Mouse (Mus musculus) liver, postnatal 0 days (tissue): ENCODE measurements around the gene Cfhr1. TPM values are rescaled to one million over a fixed set of nuclear protein-coding genes. Genes with fewer than 3 reads are reported as not detected.
A peak's percentile ranks its signal among the peaks of the same experiment; 100 is the strongest.

Source experiments
- ATAC-seq: fragments of 200-750 bp; cut with Nextera tagmentation; 2 replicates; pipeline ENCODE4 v1.8.0; 2017; ENCODE audit warnings: mild to moderate bottlenecking, moderate library complexity
- DNase-seq: peaks from one replicate; pipeline ENCODE4 v3.0.0-alpha.2; 2016
- H3K27ac ChIP-seq: fragments of 300-500 bp; sonication (generic); 2 replicates; pipeline ENCODE4 v1.5.1; 2014; ENCODE audit warnings: antibody characterized with exemption, moderate library complexity, mild to moderate bottlenecking, low read depth
- H3K27me3 ChIP-seq: fragments of 300-500 bp; sonication (generic); 2 replicates; pipeline ENCODE4 v1.6.1; 2014; ENCODE audit warnings: low read length, control low read depth, mixed read lengths; ENCODE audit not compliant: insufficient read depth
- H3K36me3 ChIP-seq: fragments of 300-500 bp; sonication (generic); replicated peaks from 2 replicates; pipeline ENCODE4 v1.6.1; 2014; ENCODE audit warnings: mild to moderate bottlenecking, control low read depth, low read length, moderate library complexity, mixed read lengths; ENCODE audit not compliant: insufficient read depth
- H3K4me1 ChIP-seq: fragments of 300-500 bp; sonication (generic); 2 replicates; pipeline ENCODE4 v1.6.1; 2014; ENCODE audit warnings: antibody characterized with exemption, mild to moderate bottlenecking, control low read depth; ENCODE audit not compliant: insufficient read depth
- H3K4me2 ChIP-seq: fragments of 300-500 bp; sonication (generic); 2 replicates; pipeline ENCODE4 v1.6.1; 2014; ENCODE audit warnings: low read depth, mild to moderate bottlenecking, low read length, moderate library complexity, mixed read lengths
- H3K4me3 ChIP-seq: fragments of 300-500 bp; sonication (generic); 2 replicates; pipeline ENCODE4 v1.5.1; 2014; ENCODE audit warnings: low read depth, low read length
- H3K9ac ChIP-seq: fragments of 300-500 bp; sonication (generic); replicated peaks from 2 replicates; pipeline ENCODE4 v1.6.1; 2014; ENCODE audit warnings: mild to moderate bottlenecking, moderate library complexity
- H3K9me3 ChIP-seq: fragments of 300-500 bp; sonication (generic); 2 replicates; pipeline ENCODE4 v1.6.1; 2016; ENCODE audit warnings: mild to moderate bottlenecking, control low read depth, low read length, mixed read lengths
- CTCF ChIP-seq: sonication (generic); IDR thresholded peaks from 2 replicates; pipeline ENCODE4 v1.5.1; 2016; ENCODE audit warnings: antibody characterized with exemption, low read depth
- EP300 ChIP-seq: IDR thresholded peaks from 2 replicates; pipeline ENCODE4 v1.6.1; 2016; ENCODE audit warnings: antibody characterized with exemption, low read depth, mild to moderate bottlenecking
- WGBS: fragments of 180-500 bp; shearing (Covaris S2); extraction: QIAGEN DNeasy Blood & Tissue Kit; methylation state at CpG from one replicate; pipeline ENCODE4 v1.1.7; 2014; ENCODE audit not compliant: insufficient replicate concordance; 5-methylcytosine and 5-hydroxymethylcytosine counted together
- polyA plus RNA-seq: library from polyadenylated mRNA; unstranded; fragments of >200 nt; fragmentation: Nextera tagmentation; extraction: Ambion mirVana; gene quantifications from 2 replicates; pipeline ENCODE4 v1.2.1, GENCODE M21; 2015

The Cfhr1 gene
- polyA plus RNA-seq, result 37.2 and 46.0 TPM in 2 replicates

DNA sequence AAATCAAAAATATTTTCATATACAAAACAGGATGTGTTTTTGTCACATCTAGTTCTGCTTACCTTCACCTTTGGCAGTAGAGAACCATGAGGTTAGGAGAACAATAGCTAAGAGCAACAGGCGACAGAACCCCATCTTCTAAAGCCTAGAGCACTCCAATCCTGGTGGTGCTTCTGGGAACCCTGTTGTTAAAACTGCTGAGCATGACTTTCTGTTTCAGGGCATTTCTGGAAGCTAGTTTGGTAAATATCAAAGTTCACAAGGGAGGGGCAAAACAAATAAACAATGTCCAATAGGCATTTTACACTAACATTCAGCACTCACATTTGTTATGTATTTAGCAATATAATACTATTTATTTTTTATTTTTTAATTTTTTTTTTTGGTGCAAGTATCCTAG lies at the start of gene Cfhr1:
Gene Cfhr1 (minus strand): TSS at position 249 of the 400 bp plus-strand sequence.
- no peaks in the 10 kb centered on the region for H3K36me3 ChIP-seq
- DNase-seq (peak; percentile 11), ATAC-seq (peak; percentile 87)
- TF ChIP-seq EP300 (0 out of 2 replicates have a peak, but pooled peaks have one; percentile 36), CTCF (no peak)
- no peak within 1 kb of the TSS for H3K9ac ChIP-seq
- no peak within 1 kb of the TSS for H3K4me3 ChIP-seq
- H3K4me2 ChIP-seq, result no peak within 1 kb of the TSS
- peak within 1 kb of the TSS; percentile 51; the same call in 1 of the 2 replicates for H3K27ac ChIP-seq
- H3K4me1 ChIP-seq, result no peaks in the 10 kb centered on the region
- 36% methylated on average over 1 of the region's 1 CpGs for WGBS
- H3K27me3 ChIP-seq, result no peaks in the 10 kb centered on the region
- H3K9me3 ChIP-seq, result no peaks in the 10 kb centered on the region

GRCm38 (mm10) chr1:139551311-139551710 lies 8.8 kb downstream of the Cfhr1 start:
- TF ChIP-seq EP300, result no peak
- TF ChIP-seq CTCF, result no peak
- ATAC-seq (peak; percentile 62), DNase-seq (no peak)
- Histone ChIP-seq H3K9ac (no peak overlapping the region), H3K27ac (no peak overlapping the region), H3K4me2 (no peak overlapping the region), H3K9me3 (no peaks in the 10 kb centered on the region), H3K4me3 (no peak overlapping the region), H3K36me3 (no peaks in the 10 kb centered on the region), H3K4me1 (no peaks in the 10 kb centered on the region), H3K27me3 (no peaks in the 10 kb centered on the region)
- 64% methylated on average over 1 of the region's 1 CpGs for WGBS

GRCm38 (mm10) chr1:139548536-139548935 lies 11.5 kb downstream of the Cfhr1 start:
- peak; percentile 74 for ATAC-seq
- DNase-seq, result no peak
- Histone ChIP-seq H3K4me3 (no peak overlapping the region), H3K36me3 (no peaks in the 10 kb centered on the region), H3K9me3 (no peaks in the 10 kb centered on the region), H3K4me2 (no peak overlapping the region), H3K9ac (no peak overlapping the region), H3K27ac (no peak overlapping the region; the same call in 1 of the 2 replicates), H3K27me3 (no peaks in the 10 kb centered on the region), H3K4me1 (no peaks in the 10 kb centered on the region)
- TF ChIP-seq CTCF (no peak), EP300 (peak; percentile 74)
- WGBS, result 42% methylated on average over 1 of the region's 1 CpGs

DNA sequence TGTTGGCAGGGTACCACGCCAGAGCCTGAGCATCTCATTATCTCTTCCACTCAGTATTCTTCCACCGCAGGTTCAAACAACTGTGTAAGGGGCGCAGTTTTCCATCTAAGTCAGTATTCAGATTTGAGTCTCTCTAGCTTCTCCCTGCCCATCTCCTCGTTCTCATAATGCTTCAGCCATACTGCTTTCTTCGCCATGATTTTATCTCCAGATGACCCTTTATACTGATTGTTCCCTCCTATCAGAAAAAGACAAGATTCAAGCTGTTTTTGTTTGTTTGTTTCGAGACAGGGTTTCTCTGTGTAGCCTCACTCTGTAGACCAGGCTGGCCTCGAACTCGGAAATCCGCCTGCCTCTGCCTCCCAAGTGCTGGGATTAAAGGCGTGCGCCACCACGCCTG lies 45.5 kb downstream of the Cfhr1 start:
- H3K4me2 ChIP-seq, result no peak overlapping the region
- no peaks in the 10 kb centered on the region for H3K4me1 ChIP-seq
- no peaks in the 10 kb centered on the region for H3K27me3 ChIP-seq
- peaks cover 6% of the 10 kb centered on the region; the same call in 1 of the 2 replicates for H3K36me3 ChIP-seq
- 82% methylated on average over 12 of the region's 12 CpGs for WGBS
- H3K27ac ChIP-seq, result no peak overlapping the region
- no peaks in the 10 kb centered on the region for H3K9me3 ChIP-seq
- no peak overlapping the region for H3K9ac ChIP-seq
- no peak for DNase-seq
- no peak for ATAC-seq
- H3K4me3 ChIP-seq, result no peak overlapping the region
- TF ChIP-seq CTCF (no peak), EP300 (no peak)

GRCm38 (mm10) chr1:139501258-139501752 lies 58.8 kb downstream of the Cfhr1 start, which contains the start of gene F13b:
F13b (plus strand) TSS chr1:139501702.
- H3K4me1 ChIP-seq, result no peaks in the 10 kb centered on the region; the same call in 1 of the 2 replicates
- no peaks in the 10 kb centered on the region for H3K27me3 ChIP-seq
- no peaks in the 10 kb centered on the region for H3K9me3 ChIP-seq
- H3K4me2 ChIP-seq, result peak within 1 kb of the TSS; percentile 52
- DNase-seq (no peak), ATAC-seq (peak; percentile 93)
- WGBS, result 52% methylated on average over 3 of the region's 3 CpGs
- no peak within 1 kb of the TSS for H3K9ac ChIP-seq
- TF ChIP-seq CTCF, result no peak
- TF ChIP-seq EP300, result 0 out of 2 replicates have a peak, but pooled peaks have one; percentile 15
- peak within 1 kb of the TSS; percentile 86 for H3K27ac ChIP-seq
- H3K4me3 ChIP-seq, result peak within 1 kb of the TSS; percentile 35
- H3K36me3 ChIP-seq, result no peaks in the 10 kb centered on the region

DNA sequence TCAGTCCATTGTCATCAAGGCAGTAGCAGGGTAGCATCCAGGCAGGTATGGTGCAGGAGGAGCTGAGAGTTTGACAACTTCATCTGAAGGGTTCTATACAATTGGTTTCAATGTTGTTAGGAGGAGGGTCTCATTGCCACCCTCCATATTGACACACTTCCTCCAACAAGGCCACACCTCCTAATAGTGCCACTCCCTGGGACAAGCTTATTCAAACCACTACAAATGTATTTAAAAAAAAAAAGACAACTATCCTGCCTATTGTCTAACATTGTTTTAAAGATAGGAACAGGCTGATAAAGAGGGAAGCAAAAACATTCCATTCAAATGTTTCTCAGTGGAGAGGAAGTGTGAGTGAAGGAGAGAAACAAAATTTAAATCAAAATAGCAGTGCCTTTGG lies 60.3 kb downstream of the Cfhr1 start:
- no peaks in the 10 kb centered on the region; the same call in 1 of the 2 replicates for H3K4me1 ChIP-seq
- H3K4me2 ChIP-seq, result no peak overlapping the region
- no peak overlapping the region for H3K27ac ChIP-seq
- no peaks in the 10 kb centered on the region for H3K27me3 ChIP-seq
- H3K9ac ChIP-seq, result no peak overlapping the region
- ATAC-seq (no peak), DNase-seq (no peak)
- H3K9me3 ChIP-seq, result no peaks in the 10 kb centered on the region
- H3K4me3 ChIP-seq, result no peak overlapping the region
- TF ChIP-seq CTCF, result no peak
- TF ChIP-seq EP300, result no peak
- no peaks in the 10 kb centered on the region for H3K36me3 ChIP-seq

Other genes with a start within 250 kb of the Cfhr1 start
- gene Crb1, start 183.2 kb downstream of the Cfhr1 start, polyA plus RNA-seq, result not detected in 2 replicates
- 1.5 and 1.6 TPM in 2 replicates for gene Zbtb41, start 138.0 kb downstream of the Cfhr1 start, polyA plus RNA-seq
- gene Aspm, start 105.5 kb downstream of the Cfhr1 start, polyA plus RNA-seq, result 4.6 and 5.3 TPM in 2 replicates
- gene F13b, start 58.6 kb downstream of the Cfhr1 start, polyA plus RNA-seq, result 119 and 125 TPM in 2 replicates
- 9.1 and 11.4 TPM in 2 replicates for gene Gm4788, start 221.0 kb upstream of the Cfhr1 start, polyA plus RNA-seq